Mouse (Mus musculus) cerebellum, adult (tissue): ENCODE data around the gene Gm2004.
"Not testable (repeated sequence)": the region's sequence is repeated elsewhere in the genome, so short reads cannot be mapped to it uniquely, and the experiment has no call there.

Source experiments
- ATAC-seq: cut with Nextera tagmentation; 2 replicates; pipeline ENCODE4 v1.9.2; 2017; ENCODE audit warnings: mild to moderate bottlenecking, moderate library complexity, mixed read lengths; ENCODE audit not compliant: insufficient number of reproducible peaks, low FRiP score, low TSS enrichment

Gene Gm2004

GRCm38 (mm10) chr2:176149725-176150124 lies at the start of gene Gm2004:
Gene Gm2004, minus strand, starts transcription at chr2:176149825.
- not testable (repeated sequence) for ATAC-seq
